Mouse (Mus musculus) gastrocnemius, postnatal 25 days (tissue): ENCODE data around the gene Nfrkb. TPM values are rescaled to one million over a fixed set of nuclear protein-coding genes. Genes with fewer than 3 reads are reported as not detected.

Source experiments
- DNase-seq: peaks from one replicate; pipeline ENCODE4 v3.0.0; 2022
- long read RNA-seq, 2 experiments: library from polyadenylated mRNA; stranded (forward); transcript quantifications; one replicate each; pipeline ENCODE4 v2.0.0; 2021
- total RNA-seq, 2 experiments: library from RNA; stranded (reverse); gene quantifications; 1 replicate in 1 of 2; 2 replicates in 1 of 2; pipeline ENCODE4 v1.2.3; 2021

The Nfrkb gene
- total RNA-seq: 1 to 10 TPM; 8.0 to 8.6 TPM
- long read RNA-seq, experiment 1, partial matches to known transcripts: 1 of 1 reads
- long read RNA-seq, experiment 1, other reads (novel, unspliced or antisense): 0 of 1 reads
- long read RNA-seq, experiment 2, full-length matches to known transcripts: 1 of 3 reads
- long read RNA-seq, experiment 2, partial matches to known transcripts: 0 of 3 reads
- long read RNA-seq, experiment 2, other reads (novel, unspliced or antisense): 2 of 3 reads

DNA sequence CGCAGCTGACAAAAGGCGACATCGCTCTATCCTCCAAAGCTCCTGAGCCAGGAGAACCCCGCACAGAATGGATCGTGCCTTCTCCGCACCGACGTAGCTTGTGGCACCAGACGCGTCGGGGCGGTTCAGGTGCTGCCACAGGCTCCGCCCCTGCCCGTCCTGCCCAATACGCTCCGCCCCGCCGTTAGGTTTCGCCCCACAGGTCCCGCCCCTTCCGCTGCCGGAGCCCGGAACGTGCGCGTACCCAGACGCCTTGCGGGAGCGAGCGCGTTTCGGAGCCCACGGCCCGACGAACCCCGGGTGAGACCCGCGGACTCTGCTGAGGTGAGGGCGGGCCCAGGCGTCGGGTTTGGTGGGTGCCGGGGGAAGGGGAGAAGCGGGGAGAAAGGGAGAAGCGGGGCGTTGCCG, at the start of gene Nfrkb:
Gene Nfrkb, plus strand, starts transcription at position 246 of the 408 bp plus-strand sequence.
- DNase-seq: peak; percentile 93

GRCm38 (mm10) chr9:31344289-31344831, 41.6 kb upstream of the Nfrkb start:
- DNase-seq: no peak

- no peak for DNase-seq
Measured at GRCm38 (mm10) chr9:31346575-31347080, 39.4 kb upstream of the Nfrkb start.

DNA sequence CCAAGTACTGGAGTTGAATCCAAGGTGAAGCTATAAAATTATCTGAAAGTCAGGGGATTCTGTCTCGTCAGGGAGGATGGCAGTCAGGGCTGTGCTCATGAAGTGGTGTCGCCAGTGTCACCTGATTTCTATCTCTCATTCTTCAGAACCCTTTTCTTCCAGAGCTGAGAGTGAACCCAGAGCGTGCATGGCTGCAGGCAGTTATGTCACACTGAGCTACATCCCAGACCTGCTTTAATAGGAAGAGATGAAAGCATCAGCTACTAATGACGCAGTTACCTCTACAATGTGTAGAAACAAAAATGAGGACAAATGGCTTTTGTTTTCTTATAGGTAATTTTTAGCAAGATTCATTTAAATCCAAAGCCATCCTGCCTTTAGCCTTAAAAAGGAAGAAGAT, 37.5 kb upstream of the Nfrkb start:
- no peak for DNase-seq

- DNase-seq: peak; percentile 42
Measured at GRCm38 (mm10) chr9:31348915-31349314, 37.1 kb upstream of the Nfrkb start.

- DNase-seq: no peak
Measured at GRCm38 (mm10) chr9:31352716-31353115, 33.3 kb upstream of the Nfrkb start.

DNA sequence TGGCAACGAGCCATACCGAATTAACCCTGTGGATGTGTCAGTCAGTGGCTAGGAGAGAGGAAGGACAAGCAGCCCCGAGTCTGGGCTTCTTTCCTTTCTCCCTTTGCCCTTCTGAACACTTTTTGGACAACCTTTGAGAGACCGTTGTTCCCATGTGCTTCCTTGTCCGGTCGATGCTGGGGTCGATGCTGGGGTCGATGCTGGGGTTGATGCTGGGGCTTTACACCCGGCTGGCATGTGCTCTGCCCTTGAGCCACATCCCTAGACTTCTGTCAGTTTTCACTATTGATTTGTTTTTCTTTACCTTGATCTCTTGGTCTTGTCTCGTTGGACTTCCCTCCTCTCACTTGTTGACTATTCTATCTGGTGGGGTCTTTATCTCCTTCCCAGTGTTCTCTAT, 32.5 kb upstream of the Nfrkb start:
- no peak for DNase-seq

DNA sequence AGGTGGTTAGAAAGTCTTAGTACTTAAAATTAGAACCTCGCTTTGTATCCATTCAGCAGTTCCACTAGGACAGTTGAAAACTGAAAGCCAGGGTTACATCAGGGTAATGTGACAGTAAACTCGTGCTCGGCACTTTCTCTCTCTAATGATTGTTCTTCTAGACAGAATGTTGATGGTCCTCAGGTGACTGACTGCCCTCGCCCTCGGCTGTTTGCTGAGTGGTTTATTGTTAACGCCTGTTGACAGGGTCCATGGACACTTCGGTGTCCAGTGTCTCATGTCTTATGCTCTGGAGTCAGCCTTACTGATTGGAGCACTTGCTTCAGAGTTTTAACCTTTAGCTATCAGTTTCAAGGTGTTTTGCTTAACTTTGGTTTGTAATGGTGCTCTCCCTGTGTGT, 31.9 kb upstream of the Nfrkb start:
- DNase-seq: no peak

DNA sequence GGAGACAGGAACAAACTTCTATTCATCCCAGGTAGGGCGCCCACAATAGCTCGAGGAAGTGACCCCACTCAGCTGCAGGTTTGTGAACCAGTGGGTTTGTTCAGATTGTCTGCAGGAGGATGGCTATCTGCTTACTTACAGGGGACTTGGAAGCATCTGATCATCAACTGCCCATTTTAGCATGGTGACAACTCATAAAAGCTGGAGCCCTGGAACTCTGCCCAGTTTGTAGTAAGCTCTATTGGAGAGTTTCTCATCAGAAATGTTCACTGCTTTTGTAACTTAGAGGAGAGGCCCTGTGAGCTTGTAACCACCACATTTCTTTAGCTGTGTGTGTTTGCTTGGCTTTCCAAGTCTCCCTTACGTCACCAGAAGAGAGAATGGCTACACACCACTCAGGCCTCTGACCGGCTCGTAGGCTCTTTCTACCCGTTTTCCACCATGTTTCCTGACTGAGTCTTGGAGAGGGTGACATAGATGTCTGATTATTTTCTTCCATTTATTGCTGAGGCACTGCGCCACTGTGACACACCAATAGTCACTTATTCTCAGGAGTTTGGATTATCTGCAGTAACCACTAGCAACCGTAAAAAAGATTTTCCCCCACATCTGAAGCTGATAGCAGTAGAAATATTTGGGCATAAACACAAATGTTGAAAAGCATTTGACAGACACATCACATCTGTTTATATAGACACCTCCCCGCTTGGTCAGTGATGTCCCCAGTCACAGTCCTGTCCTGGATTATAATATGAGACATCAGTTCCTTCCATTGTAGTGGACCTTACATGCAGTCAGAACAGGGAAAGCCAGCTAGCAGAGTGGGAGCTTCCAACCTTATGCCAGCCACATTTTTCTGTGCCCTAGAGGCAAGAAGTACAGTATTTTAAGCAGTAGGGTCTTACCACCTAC, 22.0 kb upstream of the Nfrkb start:
- no peak for DNase-seq

DNA sequence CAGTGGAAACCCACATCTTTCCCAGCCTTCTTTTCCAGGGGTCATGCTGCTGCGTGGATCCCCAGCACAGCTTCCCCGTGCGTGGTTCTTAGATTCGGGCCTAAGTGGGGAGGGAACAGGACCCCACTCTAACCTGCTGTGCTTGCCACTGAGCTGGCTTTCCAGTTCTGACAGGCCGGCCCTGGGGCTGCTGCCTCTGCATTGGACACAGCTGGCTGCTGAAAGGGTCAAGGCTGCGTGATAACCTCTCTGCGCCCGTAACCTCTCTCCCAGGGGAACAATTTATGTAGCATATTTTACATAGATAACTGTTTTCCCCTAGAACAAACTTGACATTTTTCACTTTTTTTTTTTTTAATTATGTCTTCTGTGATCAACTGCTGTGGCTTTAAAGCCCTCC, 20.9 kb upstream of the Nfrkb start:
- DNase-seq: no peak

GRCm38 (mm10) chr9:31371740-31372139, 14.3 kb upstream of the Nfrkb start:
- no peak for DNase-seq

DNA sequence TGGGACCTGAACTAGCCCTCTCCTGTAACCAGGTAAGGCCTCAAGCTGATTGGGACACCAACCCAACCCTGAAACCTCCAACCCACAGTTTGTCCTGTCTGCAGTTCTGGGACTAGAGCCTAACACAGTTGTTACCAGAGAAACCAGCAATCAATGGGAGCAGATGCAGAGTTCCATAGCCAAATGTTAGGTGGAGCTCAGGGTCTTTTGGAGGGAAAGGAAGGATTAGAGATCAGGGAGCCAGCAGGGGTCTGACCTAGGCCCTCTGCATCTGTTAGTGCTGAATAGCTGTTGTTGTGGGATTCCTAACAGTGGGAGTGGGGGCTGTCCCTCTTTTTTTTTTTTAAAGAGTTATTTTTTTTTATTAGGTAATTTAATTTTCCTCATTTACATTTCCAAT, 9.3 kb upstream of the Nfrkb start:
- no peak for DNase-seq

DNA sequence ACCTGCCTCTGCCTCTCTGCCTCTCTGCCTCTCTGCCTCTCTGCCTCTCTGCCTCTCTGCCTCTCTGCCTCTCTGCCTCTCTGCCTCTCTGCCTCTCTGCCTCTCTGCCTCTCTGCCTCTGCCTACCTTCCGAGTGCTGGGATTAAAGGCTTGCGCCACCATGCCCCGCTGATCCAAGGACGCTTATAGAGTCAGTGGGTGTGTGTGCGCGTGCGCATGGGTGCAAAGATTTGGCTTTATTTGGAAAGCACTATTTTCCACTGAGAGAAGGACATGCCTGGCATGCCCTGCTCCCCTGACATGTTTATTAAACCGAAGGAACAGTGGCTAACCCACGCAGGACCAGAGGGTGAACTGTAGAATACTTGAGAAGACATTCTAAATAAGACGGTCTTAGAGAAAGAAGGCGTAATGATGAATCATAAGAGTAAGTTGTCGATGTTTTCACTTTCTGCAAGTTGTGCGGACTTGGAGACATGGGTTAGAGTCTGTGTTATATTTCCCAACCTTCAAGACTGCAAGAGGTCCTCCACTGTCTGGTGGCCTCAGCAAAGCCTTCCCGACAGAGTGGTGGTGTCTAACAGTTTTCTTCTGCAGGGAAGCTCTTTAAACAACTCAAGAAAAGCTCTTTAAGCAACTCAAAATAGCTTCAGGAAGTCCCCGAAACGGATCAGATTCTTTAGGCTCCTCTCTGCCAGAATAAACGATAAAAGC, 1.0 kb upstream of the Nfrkb start:
- DNase-seq: no peak

DNA sequence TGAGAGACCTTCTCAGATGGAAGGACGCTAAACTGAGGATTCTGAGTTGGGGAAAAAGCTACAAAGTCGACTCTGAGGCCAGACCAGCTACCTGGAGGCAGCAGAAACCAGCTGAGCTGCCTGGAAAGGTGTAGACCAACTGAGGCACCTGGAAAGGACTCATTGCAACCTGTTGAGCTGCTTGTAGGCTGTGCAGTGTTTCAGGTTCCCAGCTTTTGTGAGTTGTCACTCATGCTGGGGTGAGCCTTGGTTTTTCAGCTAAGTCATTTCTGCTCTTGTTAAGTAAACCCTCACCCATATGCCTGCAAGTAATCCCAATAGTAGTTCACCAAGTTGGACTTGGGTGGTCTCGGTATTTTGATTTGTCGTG, 507 bp upstream of the Nfrkb start:
- no peak for DNase-seq

DNA sequence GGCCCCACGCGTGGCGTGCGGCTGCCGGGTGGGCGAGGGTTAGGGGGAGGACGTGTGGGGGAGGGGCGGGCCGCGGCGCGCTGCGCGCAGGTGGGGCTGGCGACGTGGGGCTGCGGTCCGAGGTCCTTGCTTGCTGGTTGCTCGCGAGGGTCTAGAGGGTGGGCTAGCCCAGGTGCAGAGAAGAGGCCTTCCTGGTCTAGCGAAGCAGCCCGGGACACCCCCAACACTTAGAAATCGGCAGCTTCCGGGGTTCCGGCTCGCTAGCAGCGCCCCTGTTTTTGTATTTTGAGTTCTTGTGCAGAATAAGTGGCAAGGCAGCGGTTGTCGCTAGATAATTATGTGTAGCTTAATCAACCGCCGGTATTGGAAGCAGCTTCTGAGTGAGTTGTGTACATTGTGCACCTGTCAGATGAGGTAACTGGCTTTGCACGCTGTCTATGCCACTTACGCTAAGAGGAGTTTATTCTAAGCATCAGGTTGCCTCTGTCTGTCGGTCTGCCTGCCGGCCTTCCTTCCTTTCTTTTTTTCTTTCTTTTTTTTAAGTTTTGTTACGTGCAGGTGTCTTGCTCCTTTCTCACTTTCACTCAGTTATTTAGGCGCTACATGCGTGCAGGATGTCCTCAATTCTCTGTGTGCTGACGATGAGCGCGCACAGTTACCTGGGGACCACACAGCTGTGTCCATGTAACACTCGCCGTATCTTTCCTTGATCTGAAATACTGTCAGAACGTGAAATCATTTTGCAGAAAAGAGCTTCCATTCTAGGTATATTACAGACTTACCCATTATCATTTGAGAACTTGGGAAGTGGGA, 582 bp downstream of the Nfrkb start:
- no peak for DNase-seq

DNA sequence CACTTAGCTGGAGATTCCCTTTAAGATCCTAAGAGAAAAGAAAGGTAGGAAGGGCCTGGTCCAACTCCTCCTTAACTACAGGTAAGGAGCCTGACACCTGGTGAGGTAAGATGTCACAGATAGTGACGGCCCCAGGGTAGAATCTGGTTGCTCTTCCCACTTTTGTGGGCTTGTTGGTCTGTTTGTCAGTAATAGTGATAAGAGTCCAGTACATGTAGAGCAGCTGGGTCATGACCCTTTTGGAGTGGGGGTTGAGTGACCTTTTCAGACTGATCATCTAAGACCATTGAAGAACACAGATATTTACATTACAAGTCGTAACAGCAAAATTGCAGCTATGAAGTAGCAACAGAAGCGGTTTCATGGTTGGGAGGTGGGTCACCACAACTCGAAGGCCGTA, 1.2 kb downstream of the Nfrkb start:
- DNase-seq: no peak

- peak; percentile 16 for DNase-seq
Measured at GRCm38 (mm10) chr9:31400441-31400840, 14.4 kb downstream of the Nfrkb start.

DNA sequence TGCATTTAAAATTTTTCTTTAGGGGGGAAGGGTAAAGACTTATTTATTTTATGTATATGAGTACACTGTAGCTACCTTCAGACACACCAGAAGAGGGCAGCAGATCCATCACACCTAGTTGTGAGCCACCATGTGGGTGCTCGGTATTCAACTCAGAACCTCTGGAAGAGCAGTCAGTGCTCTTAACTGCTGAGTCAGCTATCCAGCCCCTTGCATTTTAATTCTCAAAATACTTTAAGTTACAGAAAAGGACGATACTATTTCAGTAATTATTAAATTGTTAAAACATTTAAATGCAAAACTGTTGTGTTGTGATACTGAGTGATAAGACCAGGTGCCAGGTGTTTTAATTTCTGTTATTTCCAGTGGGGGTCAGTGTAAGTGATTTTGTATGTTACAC, 18.3 kb downstream of the Nfrkb start:
- no peak for DNase-seq

GRCm38 (mm10) chr9:31405217-31405616, 19.2 kb downstream of the Nfrkb start:
- no peak for DNase-seq

DNA sequence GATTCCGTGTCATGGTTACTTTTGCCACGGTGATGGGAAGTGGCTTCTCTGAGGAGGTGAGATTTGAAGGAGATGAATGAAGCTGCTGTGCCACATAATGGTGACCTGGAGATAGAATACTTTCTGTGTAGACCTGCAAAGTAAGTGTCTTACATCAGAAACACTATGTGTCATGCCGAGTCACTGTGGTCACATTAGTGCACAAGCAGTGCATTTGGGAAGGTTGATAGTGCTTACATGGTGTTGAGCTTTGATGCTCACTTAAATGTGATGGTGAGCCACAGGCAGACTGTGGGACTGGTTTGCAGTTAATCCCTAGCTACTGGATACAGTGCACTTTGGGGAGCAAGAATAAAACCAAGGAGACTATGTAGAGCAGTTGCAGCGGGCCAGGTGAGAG, 26.2 kb downstream of the Nfrkb start:
- DNase-seq: no peak

DNA sequence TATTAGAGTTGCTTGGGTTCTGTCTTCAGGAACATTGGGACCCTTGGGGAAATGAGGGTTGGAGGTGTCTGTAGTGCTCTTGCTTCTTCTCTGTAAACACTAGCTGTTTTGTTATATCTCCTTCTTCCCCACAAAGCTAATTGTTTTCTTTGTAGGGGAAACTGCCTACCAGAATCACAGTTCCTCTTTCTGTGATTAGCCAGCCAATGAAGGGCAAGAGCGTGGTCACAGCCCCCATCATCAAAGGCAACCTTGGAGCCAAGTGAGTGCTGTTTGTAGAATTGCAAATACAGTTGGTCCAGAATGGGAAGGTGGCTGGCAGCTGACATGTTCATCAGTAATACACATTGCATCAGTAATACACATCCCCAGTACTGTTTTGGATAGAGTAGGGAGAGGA, 32.8 kb downstream of the Nfrkb start:
- no peak for DNase-seq

- DNase-seq: no peak
Measured at GRCm38 (mm10) chr9:31422143-31422542, 36.2 kb downstream of the Nfrkb start.
